Mouse (Mus musculus): Measurements from ENCODE around the gene Dnajc9.

- TF ChIP-seq CTCF (IDR thresholded peaks at IDR 0.05; ENCODE audit: low read depth, low read length) (no peak), POLR2A (IDR thresholded peaks at IDR 0.05; ENCODE audit: extremely low read depth, insufficient read depth, low read length) (no peak)
Observed at GRCm38 (mm10) chr14:20368271-20368670, 20.4 kb downstream of the Dnajc9 start.
